Mouse (Mus musculus) heart, embryonic 16.5 days (tissue): Measurements from ENCODE around the gene Efnb3. TPM values are rescaled to one million over a fixed set of nuclear protein-coding genes. Genes with fewer than 3 reads are reported as not detected.

Experiments used
- ATAC-seq: fragments of 200-750 bp; cut with Nextera tagmentation; replicated peaks from 2 replicates; pipeline ENCODE4 v1.8.0; 2017; ENCODE audit warnings: moderate number of reproducible peaks; ENCODE audit not compliant: insufficient read depth, low FRiP score; ENCODE audit errors: extremely low read depth
- H3K27ac ChIP-seq: fragments of 300-500 bp; sonication (generic); 2 replicates; pipeline ENCODE4 v1.5.1; 2014; ENCODE audit warnings: mild to moderate bottlenecking, low read length, control low read depth, moderate library complexity
- H3K27me3 ChIP-seq: fragments of 300-500 bp; sonication (generic); 2 replicates; pipeline ENCODE4 v1.6.1; 2014; ENCODE audit warnings: low read length, mixed read lengths; ENCODE audit not compliant: control insufficient read depth, insufficient read depth
- H3K36me3 ChIP-seq: fragments of 300-500 bp; sonication (generic); 2 replicates; pipeline ENCODE4 v1.6.1; 2014; ENCODE audit not compliant: control insufficient read depth, insufficient read depth
- H3K4me1 ChIP-seq: fragments of 300-500 bp; sonication (generic); 2 replicates; pipeline ENCODE4 v1.6.1; 2014; ENCODE audit warnings: low read length, mixed read lengths; ENCODE audit not compliant: control insufficient read depth, insufficient read depth
- H3K4me2 ChIP-seq: fragments of 300-500 bp; sonication (generic); 2 replicates; pipeline ENCODE4 v1.6.1; 2014; ENCODE audit warnings: low read depth, mild to moderate bottlenecking, control low read depth, low read length
- H3K4me3 ChIP-seq: fragments of 300-500 bp; sonication (generic); 2 replicates; pipeline ENCODE4 v1.5.1; 2014; ENCODE audit warnings: mild to moderate bottlenecking, control low read depth, low read length
- H3K9ac ChIP-seq: fragments of 300-500 bp; sonication (generic); 2 replicates; pipeline ENCODE4 v1.6.1; 2014; ENCODE audit warnings: low read length, control low read depth
- H3K9me3 ChIP-seq: fragments of 300-500 bp; sonication (generic); replicated peaks from 2 replicates; pipeline ENCODE4 v1.6.1; 2016; ENCODE audit warnings: low read length; ENCODE audit not compliant: control insufficient read depth
- WGBS: fragments of 180-500 bp; shearing (Covaris S2); extraction: QIAGEN DNeasy Blood & Tissue Kit; methylation state at CpG from one replicate; pipeline ENCODE4 v1.1.7; 2014; 5-methylcytosine and 5-hydroxymethylcytosine counted together
- microRNA-seq: library from miRNA; unstranded; fragments of <30 nt; microRNA quantifications from one replicate; pipeline ENCODE4, GENCODE M21; 2017
- polyA plus RNA-seq: library from polyadenylated mRNA; unstranded; fragments of >200 nt; fragmentation: Nextera tagmentation; extraction: Ambion mirVana; gene quantifications from 2 replicates; pipeline ENCODE4 v1.2.1, GENCODE M21; 2015

Gene Efnb3
- polyA plus RNA-seq, 1 experiment from 2014 or later = 49.9 TPM

DNA sequence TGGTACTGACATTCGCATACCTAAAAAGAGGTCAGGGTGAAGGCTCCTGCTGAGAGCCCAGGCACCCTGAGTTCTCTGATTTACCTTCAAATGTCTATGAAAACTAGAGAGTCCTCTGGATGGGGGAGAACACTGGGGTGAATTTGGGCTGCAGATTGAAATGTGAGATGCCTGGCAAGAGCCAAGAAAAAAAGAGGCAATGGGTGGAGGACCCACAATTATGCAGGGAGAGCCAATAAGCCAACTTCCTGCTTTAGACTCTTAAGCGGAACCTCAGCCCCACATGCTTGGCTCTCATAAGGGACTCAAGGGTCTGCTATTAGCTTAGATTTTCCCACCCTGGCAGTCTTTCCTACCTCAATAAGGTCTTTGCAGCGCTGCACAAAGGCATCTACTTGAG, 43.3 kb downstream of the Efnb3 start:
- no peak overlapping the region for H3K27ac ChIP-seq
- 65% methylated on average over 3 of the region's 3 CpGs for WGBS
- no peaks in the 10 kb centered on the region for H3K9me3 ChIP-seq
- peaks cover 6% of the 10 kb centered on the region for H3K4me1 ChIP-seq
- H3K4me3 ChIP-seq = no peak overlapping the region
- ATAC-seq = no peak
- no peaks in the 10 kb centered on the region for H3K27me3 ChIP-seq
- no peak overlapping the region for H3K4me2 ChIP-seq
- no peak overlapping the region for H3K9ac ChIP-seq
- no peaks in the 10 kb centered on the region for H3K36me3 ChIP-seq

DNA sequence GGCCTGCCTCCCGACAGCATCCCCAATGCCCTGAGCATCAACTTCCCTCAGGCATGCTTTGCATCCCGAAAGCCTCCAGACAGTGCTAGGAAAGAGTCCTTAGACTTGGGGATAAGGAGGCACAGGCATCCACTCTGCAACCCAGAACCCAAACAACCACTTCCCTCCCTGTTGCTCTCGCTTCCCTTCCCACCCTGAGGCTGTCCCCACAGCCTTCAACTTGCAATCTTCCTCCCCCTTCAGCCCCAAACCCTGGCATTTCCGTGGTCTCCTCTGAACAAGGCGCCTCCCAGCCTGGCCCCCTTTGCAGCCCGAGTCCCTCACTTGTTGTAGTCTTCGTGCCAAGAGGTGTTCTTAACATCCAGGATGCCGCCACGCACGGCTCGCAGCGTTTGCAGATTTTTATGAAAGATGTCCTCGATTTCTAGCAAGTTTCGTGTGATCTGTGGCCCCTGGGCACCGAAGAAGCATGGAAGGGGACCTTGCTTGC, 43.8 kb downstream of the Efnb3 start:
- Histone ChIP-seq H3K4me2 (no peak overlapping the region), H3K9me3 (no peaks in the 10 kb centered on the region), H3K9ac (no peak overlapping the region), H3K27ac (no peak overlapping the region), H3K4me3 (no peak overlapping the region), H3K36me3 (no peaks in the 10 kb centered on the region), H3K27me3 (no peaks in the 10 kb centered on the region), H3K4me1 (peaks cover 10% of the 10 kb centered on the region)
- no peak for ATAC-seq
- WGBS = 56% methylated on average over 15 of the region's 15 CpGs

DNA sequence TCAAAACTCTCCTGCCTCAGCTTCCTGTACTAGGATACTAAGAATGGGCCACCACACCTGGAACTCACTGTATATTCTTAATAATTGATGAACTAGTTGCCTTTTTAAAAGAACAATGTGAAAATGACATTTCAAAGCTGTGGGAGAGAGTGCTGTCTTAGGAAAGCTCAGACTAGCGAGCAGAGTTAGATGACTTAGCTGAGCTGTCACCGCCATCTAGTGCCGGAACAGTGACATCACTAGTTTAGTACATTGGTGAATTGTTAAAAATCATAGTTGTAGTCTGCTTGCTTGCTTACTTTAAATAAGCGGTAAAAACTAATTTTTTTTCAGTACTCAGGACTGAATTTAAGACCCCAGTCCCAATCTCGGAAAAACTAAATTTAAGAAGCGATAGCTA, 46.2 kb downstream of the Efnb3 start:
- 0 out of 2 replicates have a peak, but pooled peaks have one; percentile 71 for ATAC-seq
- Histone ChIP-seq H3K27ac (no peak overlapping the region), H3K4me2 (no peak overlapping the region), H3K36me3 (no peaks in the 10 kb centered on the region), H3K27me3 (no peaks in the 10 kb centered on the region), H3K9ac (no peak overlapping the region), H3K4me1 (peaks cover 11% of the 10 kb centered on the region), H3K4me3 (no peak overlapping the region), H3K9me3 (no peaks in the 10 kb centered on the region)
- 6% methylated on average over 6 of the region's 6 CpGs for WGBS

DNA sequence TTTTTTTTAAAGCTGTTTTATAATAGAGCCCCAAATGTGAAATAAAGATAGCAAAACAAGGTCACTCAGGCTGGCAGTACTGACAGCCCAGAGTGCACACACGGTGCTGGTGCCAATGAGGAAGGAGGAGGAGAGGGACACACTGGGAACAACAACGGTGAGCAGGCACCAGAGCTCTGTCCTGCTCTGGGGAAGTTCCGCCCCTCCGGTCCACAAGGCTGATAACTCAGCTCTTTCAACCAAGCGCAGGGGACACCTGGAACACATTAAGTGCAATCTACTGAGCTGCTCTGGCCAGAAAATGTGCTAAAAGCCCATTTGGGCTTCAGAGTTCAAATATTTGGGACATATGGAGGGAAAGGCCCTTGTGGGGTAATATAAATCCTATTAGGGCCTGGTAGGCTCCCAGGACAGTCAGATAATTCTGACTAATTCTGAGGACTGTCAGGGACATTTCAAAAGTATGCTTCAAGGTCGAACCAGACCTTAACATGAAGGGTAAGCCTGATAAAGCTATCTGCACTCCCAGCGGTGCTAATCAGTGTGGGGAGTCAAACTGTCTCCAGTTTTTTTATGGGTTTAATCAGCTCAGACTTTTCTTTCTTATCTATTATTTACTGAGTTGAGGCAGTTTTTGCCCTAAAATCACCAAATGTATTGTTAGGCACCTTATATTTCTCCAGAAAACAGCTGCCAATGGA, 49.1 kb downstream of the Efnb3 start:
- Histone ChIP-seq H3K4me3 (no peak overlapping the region), H3K27me3 (no peaks in the 10 kb centered on the region), H3K9ac (0 out of 2 replicates have a peak overlapping the region, but pooled peaks have one; percentile 25), H3K4me2 (no peak overlapping the region), H3K4me1 (peaks cover 11% of the 10 kb centered on the region), H3K36me3 (no peaks in the 10 kb centered on the region), H3K27ac (peak overlapping the region; percentile 77), H3K9me3 (no peaks in the 10 kb centered on the region)
- WGBS = 15% methylated on average over 7 of the region's 7 CpGs
- ATAC-seq = peak; percentile 69

Small RNA genes within 50 kb of the gene (microRNA-seq; reads per million reads assigned to microRNA genes)
- gene Gm27493 = not detected

Other genes starting within 250 kb of the Efnb3 start
- gene Cntrob, start 236.4 kb downstream of the Efnb3 start, polyA plus RNA-seq = 16.1 and 16.2 TPM in 2 replicates
- gene Trappc1, start 236.2 kb downstream of the Efnb3 start, polyA plus RNA-seq = 176 and 179 TPM in 2 replicates
- 0.79 and 1.2 TPM in 2 replicates for gene Kcnab3, start 233.9 kb downstream of the Efnb3 start, polyA plus RNA-seq
- 6.5 TPM in 2 replicates for gene Rnf227, start 219.7 kb downstream of the Efnb3 start, polyA plus RNA-seq
- gene Chd3, start 190.8 kb downstream of the Efnb3 start, polyA plus RNA-seq = 13.3 and 19.8 TPM in 2 replicates
- 134 and 135 TPM in 2 replicates for gene Naa38, start 164.7 kb downstream of the Efnb3 start, polyA plus RNA-seq
- 25.4 and 27.6 TPM in 2 replicates for gene Cyb5d1, start 164.6 kb downstream of the Efnb3 start, polyA plus RNA-seq
- gene Tmem88, start 162.0 kb downstream of the Efnb3 start, polyA plus RNA-seq = 39.6 and 45.2 TPM in 2 replicates
- gene Kdm6b, start 146.5 kb downstream of the Efnb3 start, polyA plus RNA-seq = 17.3 and 18.2 TPM in 2 replicates
- gene Dnah2, start 11.1 kb downstream of the Efnb3 start, polyA plus RNA-seq = 0.17 and 0.62 TPM in 2 replicates
- gene Wrap53, start 20.1 kb upstream of the Efnb3 start, polyA plus RNA-seq = 15.1 and 16.5 TPM in 2 replicates
- 79.1 and 87.0 TPM in 2 replicates for gene Trp53, start 20.2 kb upstream of the Efnb3 start, polyA plus RNA-seq
- gene Atp1b2, start 45.7 kb upstream of the Efnb3 start, polyA plus RNA-seq = 22.3 and 25.6 TPM in 2 replicates
- 0.20 TPM in 1 of 2 replicates, not detected in the other for gene Shbg, start 57.7 kb upstream of the Efnb3 start, polyA plus RNA-seq
- 13.0 and 13.8 TPM in 2 replicates for gene Sat2, start 61.8 kb upstream of the Efnb3 start, polyA plus RNA-seq
- gene Fxr2, start 72.8 kb upstream of the Efnb3 start, polyA plus RNA-seq = 22.1 and 25.4 TPM in 2 replicates
- gene Sox15, start 95.1 kb upstream of the Efnb3 start, polyA plus RNA-seq = not detected in 2 replicates
- gene Mpdu1, start 102.4 kb upstream of the Efnb3 start, polyA plus RNA-seq = 40.1 and 44.0 TPM in 2 replicates
- gene Cd68, start 105.9 kb upstream of the Efnb3 start, polyA plus RNA-seq = 10.0 and 12.3 TPM in 2 replicates
- gene Eif4a1, start 112.2 kb upstream of the Efnb3 start, polyA plus RNA-seq = 337 and 346 TPM in 2 replicates
- 55.8 and 58.0 TPM in 2 replicates for gene Senp3, start 121.9 kb upstream of the Efnb3 start, polyA plus RNA-seq
- gene Tnfsf13, start 125.6 kb upstream of the Efnb3 start, polyA plus RNA-seq = 0.45 and 0.85 TPM in 2 replicates
- 5.9 and 7.8 TPM in 2 replicates for gene Tnfsf12, start 135.6 kb upstream of the Efnb3 start, polyA plus RNA-seq
- 3.1 and 3.5 TPM in 2 replicates for gene Tnfsfm13, start 135.9 kb upstream of the Efnb3 start, polyA plus RNA-seq
- 13.8 and 16.9 TPM in 2 replicates for gene Polr2a, start 198.4 kb upstream of the Efnb3 start, polyA plus RNA-seq
- gene Slc35g3, start 201.8 kb upstream of the Efnb3 start, polyA plus RNA-seq = 0.16 and 0.18 TPM in 2 replicates
- 3.6 TPM in 2 replicates for gene Zbtb4, start 205.7 kb upstream of the Efnb3 start, polyA plus RNA-seq
- gene Chrnb1, start 235.7 kb upstream of the Efnb3 start, polyA plus RNA-seq = 5.8 and 6.0 TPM in 2 replicates
- 2.2 and 3.0 TPM in 2 replicates for gene Fgf11, start 241.7 kb upstream of the Efnb3 start, polyA plus RNA-seq
- gene Tmem102, start 245.4 kb upstream of the Efnb3 start, polyA plus RNA-seq = 3.1 TPM in 2 replicates